Mouse (Mus musculus) MEL (cell line): Measurements from ENCODE around the gene Derl2.
A peak's percentile ranks its signal among the peaks of the same experiment; 100 is the strongest.

Source experiments
- CTCF ChIP-seq, 3 experiments: IDR thresholded peaks in 2 of 3; conservative IDR thresholded peaks in 1 of 3; 2 replicates each; pipeline ENCODE4 v1.5.1; 2011 to 2012; ENCODE audit warnings: low read length in 3 of 3, low read depth in 2 of 3, mild to moderate bottlenecking in 2 of 3, improper control_type of control experiment in 1 of 3, inconsistent platforms in 1 of 3, mixed read lengths in 1 of 3, moderate library complexity in 1 of 3; ENCODE audit not compliant: control insufficient read depth in 1 of 3, insufficient read depth in 1 of 3, poor library complexity in 1 of 3, severe bottlenecking in 1 of 3
- EP300 ChIP-seq, 2 experiments: IDR thresholded peaks; 2 replicates each; pipeline ENCODE4 v1.6.1; 2011; ENCODE audit warnings: improper control_type of control experiment in 2 of 2, low read length in 2 of 2, low read depth in 1 of 2, mild to moderate bottlenecking in 1 of 2
- GATA1 ChIP-seq: IDR thresholded peaks from 2 replicates; pipeline ENCODE4 v1.6.1; 2011; ENCODE audit warnings: low read depth, low read length, improper control_type of control experiment
- MAX ChIP-seq: IDR thresholded peaks from 2 replicates; pipeline ENCODE4 v1.6.1; 2011; ENCODE audit warnings: low read length, improper control_type of control experiment
- MEF2A ChIP-seq: IDR thresholded peaks from 2 replicates; pipeline ENCODE4 v1.6.1; 2014; ENCODE audit warnings: low read depth, mild to moderate bottlenecking, inconsistent platforms, low read length, improper control_type of control experiment; ENCODE audit not compliant: poor library complexity, insufficient replicate concordance, severe bottlenecking; ENCODE audit errors: extremely low read depth
- MXI1 ChIP-seq: IDR thresholded peaks from 2 replicates; pipeline ENCODE4 v1.6.1; 2011; ENCODE audit warnings: mild to moderate bottlenecking, low read depth, low read length, improper control_type of control experiment
- POLR2A ChIP-seq, 2 experiments: IDR thresholded peaks; 2 replicates each; pipeline ENCODE4 v1.6.1; 2011 to 2012; ENCODE audit warnings: low read length in 2 of 2, mild to moderate bottlenecking in 2 of 2, control low read depth in 1 of 2, improper control_type of control experiment in 1 of 2, low read depth in 1 of 2, moderate library complexity in 1 of 2; ENCODE audit not compliant: control insufficient read depth in 1 of 2, insufficient read depth in 1 of 2, poor library complexity in 1 of 2
- POLR2AphosphoS2 ChIP-seq: IDR thresholded peaks from 2 replicates; pipeline ENCODE4 v1.6.1; 2011; ENCODE audit warnings: low read length, improper control_type of control experiment
- SMC3 ChIP-seq: IDR thresholded peaks from 2 replicates; pipeline ENCODE4 v1.6.1; 2011; ENCODE audit warnings: low read depth, low read length, improper control_type of control experiment
- ZNF384 ChIP-seq: IDR thresholded peaks from 2 replicates; pipeline ENCODE4 v1.6.1; 2012; ENCODE audit warnings: low read depth, mild to moderate bottlenecking, inconsistent platforms, low read length, improper control_type of control experiment

DNA sequence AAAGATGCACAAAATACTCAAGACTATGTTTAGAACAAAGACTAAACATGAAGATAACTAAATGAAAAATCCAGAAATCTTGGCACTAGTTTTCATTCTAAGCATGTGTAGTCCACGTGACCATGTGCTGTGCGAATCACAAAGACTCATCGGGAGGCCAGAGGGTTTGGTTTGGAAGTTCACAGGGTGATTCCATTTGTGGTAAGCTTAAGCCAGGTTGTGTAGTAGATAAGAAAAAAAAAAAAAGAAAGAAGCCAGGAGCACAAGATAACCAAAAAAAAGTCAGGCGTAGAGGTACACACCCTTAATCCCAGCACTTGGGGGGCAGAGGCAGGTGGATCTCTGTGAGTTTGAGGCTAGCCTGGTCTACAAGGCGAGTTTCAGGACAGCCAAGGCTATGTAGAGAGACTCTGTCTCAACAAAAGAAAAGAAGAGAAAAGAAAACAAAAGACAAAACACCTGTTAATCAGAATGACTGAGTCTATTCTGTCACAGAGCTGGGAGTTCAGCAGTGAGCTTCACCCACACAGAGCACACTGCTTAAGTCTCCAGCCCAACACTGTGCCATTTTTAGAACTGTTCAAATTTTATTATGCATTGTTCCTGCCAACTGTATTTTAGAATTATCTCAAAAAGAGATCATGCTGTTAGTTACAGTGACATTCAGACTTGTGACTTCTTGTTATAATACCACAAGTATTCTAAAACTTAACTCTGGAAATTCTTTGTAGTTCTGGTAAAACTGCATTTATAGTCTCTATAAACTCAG lies 58.7 kb downstream of the Derl2 start:
- TF ChIP-seq CTCF (IDR thresholded peaks at IDR 0.05 in 2 of 3, conservative IDR thresholded peaks at IDR 0.05 in 1 of 3; ENCODE audit: control insufficient read depth in 1 of 3, insufficient read depth in 1 of 3, low read depth in 2 of 3, low read length in 3 of 3, poor library complexity in 1 of 3, severe bottlenecking in 1 of 3) = no peak
- TF ChIP-seq MAX = 0 out of 2 replicates have a peak, but pooled peaks have one; percentile 6
- peak; percentile 44; the same call in 1 of the 2 replicates for TF ChIP-seq GATA1
- no peak for TF ChIP-seq POLR2AphosphoS2
- TF ChIP-seq MXI1 = no peak
- no peak for TF ChIP-seq POLR2A (IDR thresholded peaks at IDR 0.05; ENCODE audit: control insufficient read depth in 1 of 2, insufficient read depth in 1 of 2, low read depth in 1 of 2, low read length in 2 of 2, poor library complexity in 1 of 2)
- peak in 1 of 2 experiments; percentile 49; a peak in 1 of 4 replicates for TF ChIP-seq EP300 (IDR thresholded peaks at IDR 0.05; ENCODE audit: low read depth in 1 of 2, low read length in 2 of 2)
- no peak for TF ChIP-seq SMC3
- peak; percentile 80 for TF ChIP-seq ZNF384
- no peak for TF ChIP-seq MEF2A
